Mouse (Mus musculus) induced T-regulatory cell, adult 2 months (primary cell): Measurements from ENCODE around the gene Rrp9.
A peak's percentile ranks its signal among the peaks of the same experiment; 100 is the strongest.

Source experiments
- DNase-seq: peaks from one replicate; pipeline ENCODE4 v3.0.0-alpha.2; 2012; ENCODE audit warnings: low read depth

Gene Rrp9

DNA sequence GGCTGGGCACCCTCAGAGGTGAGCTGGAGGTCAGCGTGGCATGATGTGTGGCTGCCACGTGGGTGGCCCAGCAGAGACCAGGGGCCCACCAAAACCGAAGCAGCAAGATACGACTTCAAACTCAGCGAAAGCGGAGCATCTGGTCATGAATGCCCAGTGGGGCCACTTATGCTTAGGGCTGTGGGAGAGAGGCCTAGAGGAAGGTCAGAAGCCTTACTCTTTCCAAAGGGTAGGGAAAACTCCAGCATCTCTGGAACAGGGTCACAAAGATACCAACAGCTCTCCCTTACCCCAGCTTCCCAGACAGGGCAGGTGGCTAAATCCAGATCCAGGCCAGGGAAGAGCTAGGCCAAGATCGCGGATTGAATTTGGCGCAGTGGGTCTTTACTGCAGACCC, 18.6 kb upstream of the Rrp9 start:
- DNase-seq, result no peak

GRCm38 (mm10) chr9:106457920-106458319, 17.8 kb upstream of the Rrp9 start:
- no peak for DNase-seq

- DNase-seq, result no peak
Observed at GRCm38 (mm10) chr9:106459946-106460345, 15.8 kb upstream of the Rrp9 start.

GRCm38 (mm10) chr9:106460401-106461025, 15.2 kb upstream of the Rrp9 start:
- DNase-seq, result no peak

DNA sequence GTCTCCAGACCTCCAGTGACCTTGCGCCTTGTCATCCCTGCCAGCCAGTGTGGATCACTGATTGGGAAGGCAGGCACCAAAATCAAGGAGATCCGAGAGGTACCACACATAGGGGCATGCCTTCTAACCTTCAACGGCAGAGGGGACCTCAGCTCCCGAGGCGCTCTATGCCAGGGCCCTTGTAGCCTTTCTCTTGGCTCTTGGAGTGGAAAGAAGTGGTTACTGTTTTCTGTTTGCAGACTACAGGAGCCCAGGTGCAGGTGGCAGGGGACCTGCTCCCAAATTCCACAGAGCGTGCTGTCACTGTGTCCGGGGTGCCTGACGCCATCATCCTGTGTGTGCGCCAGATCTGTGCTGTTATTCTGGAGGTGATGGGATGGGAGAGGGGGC, 14.7 kb upstream of the Rrp9 start:
- no peak for DNase-seq

- DNase-seq, result no peak
Observed at GRCm38 (mm10) chr9:106461641-106462429, 13.9 kb upstream of the Rrp9 start.

- DNase-seq, result no peak
Observed at GRCm38 (mm10) chr9:106462430-106462800, 13.3 kb upstream of the Rrp9 start.

DNA sequence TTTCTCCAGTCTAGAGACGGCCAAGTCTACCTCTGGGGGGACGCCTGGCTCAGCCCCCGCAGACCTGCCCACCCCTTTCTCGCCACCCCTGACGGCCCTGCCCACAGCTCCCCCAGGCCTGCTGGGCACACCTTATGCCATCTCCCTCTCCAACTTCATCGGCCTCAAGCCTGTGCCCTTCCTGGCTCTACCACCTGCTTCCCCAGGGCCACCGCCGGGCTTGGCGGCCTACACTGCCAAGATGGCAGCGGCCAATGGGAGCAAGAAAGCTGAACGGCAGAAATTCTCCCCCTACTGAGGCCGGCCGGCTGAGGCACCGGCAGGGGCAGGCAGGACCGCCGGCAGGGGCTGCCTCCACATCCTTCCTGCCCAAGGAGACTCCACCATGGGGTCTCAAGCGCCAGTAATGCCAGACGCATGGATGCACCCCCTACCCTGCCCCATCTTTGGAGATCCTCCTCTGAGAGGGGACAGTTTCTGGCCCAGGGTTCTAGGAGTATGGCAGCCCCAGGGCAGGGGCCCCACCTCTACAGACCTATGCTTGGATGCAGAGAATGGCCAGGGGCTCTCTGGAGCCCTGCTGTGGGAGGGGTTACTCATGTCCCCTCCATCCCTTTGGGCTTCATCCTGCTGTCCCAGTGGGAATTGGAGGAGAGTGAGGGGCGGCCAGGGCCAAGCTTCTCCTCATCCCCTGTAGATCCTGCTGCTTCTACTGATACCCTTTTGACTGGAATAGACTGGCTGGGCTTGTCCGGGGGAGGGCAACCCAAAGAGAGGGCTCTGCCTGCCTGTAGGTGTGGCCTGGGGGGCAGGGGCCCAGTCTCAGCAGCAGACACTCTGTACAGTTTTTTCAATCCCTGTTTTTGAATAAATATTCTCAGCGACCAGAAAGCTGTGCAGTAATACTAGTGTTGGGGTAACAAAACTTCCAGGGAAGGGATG, 12.4 kb upstream of the Rrp9 start:
- DNase-seq, result no peak

- DNase-seq, result peak; percentile 66
Observed at GRCm38 (mm10) chr9:106464751-106465541, 10.8 kb upstream of the Rrp9 start.

GRCm38 (mm10) chr9:106465571-106466200, 10.1 kb upstream of the Rrp9 start, which contains the start of gene Gpr62:
TSS of gene Gpr62 (minus strand) at chr9:106465938.
- DNase-seq, result no peak

DNA sequence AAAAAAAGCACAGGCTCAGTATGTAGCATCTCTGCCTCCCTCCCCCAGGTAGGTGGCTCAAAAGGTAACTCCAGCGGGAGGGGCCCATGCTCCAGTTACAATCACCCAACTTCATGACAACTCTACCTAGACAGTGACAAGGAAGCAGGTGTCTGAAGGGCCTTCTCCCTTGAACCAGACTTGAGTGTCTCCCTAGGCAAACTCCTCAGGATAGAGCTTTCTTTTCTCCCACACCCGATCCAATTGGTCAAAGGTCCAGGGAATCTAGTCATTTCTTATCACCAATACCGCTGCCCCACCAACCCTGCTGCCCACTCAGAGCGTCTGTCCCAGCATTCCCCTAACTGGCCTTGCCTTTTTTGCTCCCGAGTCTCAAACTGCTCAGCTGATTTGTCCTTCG, 9.0 kb upstream of the Rrp9 start:
- no peak for DNase-seq

GRCm38 (mm10) chr9:106467746-106468145, 8.0 kb upstream of the Rrp9 start:
- no peak for DNase-seq

- peak; percentile 62 for DNase-seq
Observed at GRCm38 (mm10) chr9:106469317-106469716, 6.4 kb upstream of the Rrp9 start.

DNA sequence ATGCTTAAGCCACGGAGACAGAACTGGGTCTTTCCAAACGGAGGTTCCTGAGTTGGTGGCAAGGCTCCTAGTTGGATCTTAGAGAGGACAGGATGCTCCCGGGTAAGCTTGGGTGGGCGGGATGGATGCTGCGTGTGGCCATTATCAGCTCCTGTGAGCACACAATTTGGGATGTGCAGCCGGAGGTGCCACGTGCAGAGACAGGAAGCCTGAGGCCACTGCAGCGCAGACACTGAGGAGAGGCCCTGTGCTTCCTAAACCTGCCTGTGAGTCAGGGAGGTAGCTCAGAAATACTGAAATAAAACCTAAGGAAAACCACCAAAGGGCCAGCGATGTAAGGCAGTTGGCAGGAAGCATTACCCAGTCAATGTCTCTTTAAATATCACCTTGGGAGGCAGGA, 6.0 kb upstream of the Rrp9 start:
- DNase-seq, result peak; percentile 35

DNA sequence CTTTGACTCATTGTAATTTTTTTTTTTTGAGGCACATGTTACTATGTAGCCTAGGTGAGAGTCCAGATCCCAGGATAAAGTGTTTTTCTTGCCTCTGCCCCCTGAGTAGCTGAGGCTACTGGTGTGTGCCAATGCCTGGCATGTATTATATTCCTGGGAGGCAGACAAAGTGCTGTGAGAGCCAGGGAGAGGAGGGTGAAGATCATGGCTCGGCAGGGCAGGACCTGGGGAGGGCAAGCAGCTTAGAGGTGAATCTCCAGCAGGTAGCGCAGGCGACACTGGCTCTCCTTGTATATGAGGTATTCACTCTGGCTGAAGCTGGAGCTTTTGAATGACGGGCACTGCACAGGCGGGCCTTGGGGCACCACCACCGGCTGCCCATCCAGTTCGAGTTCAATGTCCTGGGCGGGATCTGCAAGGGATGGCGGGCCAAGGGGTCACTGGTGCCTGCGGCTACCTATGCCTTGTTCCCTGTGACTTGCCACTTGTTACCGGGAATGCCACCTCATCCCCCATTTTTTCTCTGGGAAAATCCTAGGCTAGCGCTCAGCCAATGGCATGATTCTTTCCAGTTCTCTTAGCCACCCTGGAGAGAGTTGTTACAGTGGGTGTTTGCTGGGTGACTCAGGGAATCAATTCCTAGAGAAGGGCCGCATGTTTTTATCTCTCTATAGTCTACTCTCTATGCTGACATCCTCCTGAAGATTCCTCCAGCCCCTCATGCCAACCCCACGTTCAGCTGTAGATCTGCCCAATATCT, 4.6 kb upstream of the Rrp9 start:
- DNase-seq, result no peak

GRCm38 (mm10) chr9:106471892-106472291, 3.9 kb upstream of the Rrp9 start:
- DNase-seq, result no peak

GRCm38 (mm10) chr9:106472321-106472720, 3.4 kb upstream of the Rrp9 start:
- DNase-seq, result no peak

GRCm38 (mm10) chr9:106473081-106473752, 2.5 kb upstream of the Rrp9 start:
- DNase-seq, result no peak

GRCm38 (mm10) chr9:106473753-106474105, 2.0 kb upstream of the Rrp9 start:
- DNase-seq, result no peak

DNA sequence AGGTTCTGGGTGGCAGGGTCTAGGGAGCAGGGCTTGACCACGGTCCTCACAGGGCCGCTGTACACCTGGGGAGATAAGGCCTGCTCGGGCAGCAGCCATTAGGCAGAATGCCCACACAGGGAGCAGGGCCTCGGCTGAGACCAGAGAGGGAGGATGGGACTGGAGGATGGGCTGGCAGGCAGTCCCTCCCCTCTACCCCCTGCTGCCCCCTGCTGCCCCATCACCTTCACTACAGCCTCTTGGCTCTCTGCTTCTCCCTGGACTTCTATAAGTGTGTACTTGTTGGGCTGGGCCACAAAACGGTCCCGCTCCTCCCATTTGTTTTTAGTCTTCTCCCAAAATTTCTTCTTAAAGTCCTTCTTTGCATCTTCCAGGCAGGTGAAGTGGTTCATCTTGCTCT, 1.3 kb upstream of the Rrp9 start:
- peak; percentile 80 for DNase-seq
